Mouse (Mus musculus) megakaryocyte, embryonic 14.5 days (primary cell): ENCODE measurements around the gene Grap2. TPM values are rescaled to one million over a fixed set of nuclear protein-coding genes. Genes with fewer than 3 reads are reported as not detected.

ENCODE experiments used
- H3K27me3 ChIP-seq: replicated peaks from 2 replicates; pipeline ENCODE3; 2012; ENCODE audit warnings: inconsistent platforms
- H3K36me3 ChIP-seq: replicated peaks from 2 replicates; pipeline ENCODE3; 2012; ENCODE audit warnings: low read length, inconsistent platforms, mixed read lengths
- H3K4me1 ChIP-seq: 2 replicates; pipeline ENCODE4 v1.6.1; 2012; ENCODE audit warnings: inconsistent platforms
- H3K4me3 ChIP-seq: replicated peaks from 2 replicates; pipeline ENCODE3; 2012; ENCODE audit warnings: moderate library complexity, mild to moderate bottlenecking, inconsistent platforms
- H3K9me3 ChIP-seq: 2 replicates; pipeline ENCODE4 v1.6.1; 2012; ENCODE audit warnings: inconsistent platforms
- FLI1 ChIP-seq: IDR thresholded peaks from 2 replicates; pipeline ENCODE4 v1.6.1; 2012; ENCODE audit warnings: low read length, inconsistent platforms, mixed read lengths
- GATA1 ChIP-seq: IDR thresholded peaks from 3 replicates; pipeline ENCODE4 v1.6.1; 2012; ENCODE audit warnings: mixed read lengths, low read length, inconsistent platforms, borderline replicate concordance
- polyA plus RNA-seq: library from polyadenylated mRNA; stranded (reverse); fragments of >175 nt; gene quantifications from 2 replicates; pipeline ENCODE4 v1.2.3, GENCODE M21; 2012; ENCODE audit warnings: low replicate concordance; ENCODE audit not compliant: insufficient read depth

Grap2 gene
- polyA plus RNA-seq, 1 experiment = 136 TPM

GRCm38 (mm10) chr15:80673337-80674095 is 101.1 kb downstream of the Grap2 start:
- peak overlapping the region; percentile 10 for H3K4me3 ChIP-seq
- peaks cover 52% of the 10 kb centered on the region for H3K4me1 ChIP-seq
- peaks cover 6% of the 10 kb centered on the region; the same call in 1 of the 2 replicates for H3K9me3 ChIP-seq
- no peaks in the 10 kb centered on the region for H3K36me3 ChIP-seq
- H3K27me3 ChIP-seq = peaks cover 67% of the 10 kb centered on the region
- TF ChIP-seq FLI1 = no peak
- no peak for TF ChIP-seq GATA1

GRCm38 (mm10) chr15:80674700-80675099 is 102.3 kb downstream of the Grap2 start:
- Histone ChIP-seq H3K9me3 (peaks cover 6% of the 10 kb centered on the region; the same call in 1 of the 2 replicates), H3K27me3 (peaks cover 76% of the 10 kb centered on the region), H3K4me1 (peaks cover 58% of the 10 kb centered on the region), H3K36me3 (no peaks in the 10 kb centered on the region), H3K4me3 (no peak overlapping the region)
- TF ChIP-seq GATA1 = no peak
- TF ChIP-seq FLI1 = no peak

- TF ChIP-seq FLI1 (no peak), GATA1 (no peak)
- Histone ChIP-seq H3K4me1 (peaks cover 67% of the 10 kb centered on the region), H3K27me3 (peaks cover 66% of the 10 kb centered on the region), H3K36me3 (no peaks in the 10 kb centered on the region), H3K4me3 (no peak overlapping the region), H3K9me3 (no peaks in the 10 kb centered on the region)
Measured at GRCm38 (mm10) chr15:80679515-80680215, 107.3 kb downstream of the Grap2 start.

GRCm38 (mm10) chr15:80680347-80681030 is 108.1 kb downstream of the Grap2 start:
- Histone ChIP-seq H3K9me3 (no peaks in the 10 kb centered on the region), H3K36me3 (no peaks in the 10 kb centered on the region), H3K27me3 (peaks cover 67% of the 10 kb centered on the region), H3K4me1 (peaks cover 68% of the 10 kb centered on the region), H3K4me3 (peak overlapping the region; percentile 51)
- TF ChIP-seq GATA1 (no peak), FLI1 (no peak)

- H3K4me1 ChIP-seq = peaks cover 70% of the 10 kb centered on the region
- H3K4me3 ChIP-seq = peak overlapping the region; percentile 11
- no peaks in the 10 kb centered on the region for H3K9me3 ChIP-seq
- TF ChIP-seq FLI1 (no peak), GATA1 (no peak)
- H3K36me3 ChIP-seq = no peaks in the 10 kb centered on the region
- H3K27me3 ChIP-seq = peaks cover 68% of the 10 kb centered on the region
Measured at GRCm38 (mm10) chr15:80681466-80681881, 109.1 kb downstream of the Grap2 start.

GRCm38 (mm10) chr15:80682343-80682742 is 109.9 kb downstream of the Grap2 start:
- H3K9me3 ChIP-seq = no peaks in the 10 kb centered on the region
- no peaks in the 10 kb centered on the region for H3K36me3 ChIP-seq
- H3K27me3 ChIP-seq = peaks cover 67% of the 10 kb centered on the region
- H3K4me3 ChIP-seq = no peak overlapping the region
- peaks cover 68% of the 10 kb centered on the region for H3K4me1 ChIP-seq
- TF ChIP-seq GATA1 = no peak

GRCm38 (mm10) chr15:80683151-80683550 is 110.8 kb downstream of the Grap2 start:
- peaks cover 61% of the 10 kb centered on the region for H3K4me1 ChIP-seq
- peaks cover 67% of the 10 kb centered on the region for H3K27me3 ChIP-seq
- H3K36me3 ChIP-seq = no peaks in the 10 kb centered on the region
- no peaks in the 10 kb centered on the region for H3K9me3 ChIP-seq
- TF ChIP-seq GATA1 (no peak), FLI1 (no peak)
- H3K4me3 ChIP-seq = no peak overlapping the region

- H3K27me3 ChIP-seq = peaks cover 68% of the 10 kb centered on the region
- TF ChIP-seq GATA1 (no peak), FLI1 (no peak)
- no peak overlapping the region for H3K4me3 ChIP-seq
- H3K9me3 ChIP-seq = no peaks in the 10 kb centered on the region
- H3K36me3 ChIP-seq = no peaks in the 10 kb centered on the region
- H3K4me1 ChIP-seq = peaks cover 61% of the 10 kb centered on the region
Measured at GRCm38 (mm10) chr15:80683990-80684389, 111.6 kb downstream of the Grap2 start.

- no peaks in the 10 kb centered on the region for H3K9me3 ChIP-seq
- no peak overlapping the region for H3K4me3 ChIP-seq
- H3K4me1 ChIP-seq = peaks cover 53% of the 10 kb centered on the region
- peaks cover 69% of the 10 kb centered on the region for H3K27me3 ChIP-seq
- H3K36me3 ChIP-seq = no peaks in the 10 kb centered on the region
- TF ChIP-seq GATA1 = no peak
- no peak for TF ChIP-seq FLI1
Measured at GRCm38 (mm10) chr15:80684786-80685602, 112.6 kb downstream of the Grap2 start.
